Mouse (Mus musculus): ENCODE data around the gene Krt23.

Gene Krt23

DNA sequence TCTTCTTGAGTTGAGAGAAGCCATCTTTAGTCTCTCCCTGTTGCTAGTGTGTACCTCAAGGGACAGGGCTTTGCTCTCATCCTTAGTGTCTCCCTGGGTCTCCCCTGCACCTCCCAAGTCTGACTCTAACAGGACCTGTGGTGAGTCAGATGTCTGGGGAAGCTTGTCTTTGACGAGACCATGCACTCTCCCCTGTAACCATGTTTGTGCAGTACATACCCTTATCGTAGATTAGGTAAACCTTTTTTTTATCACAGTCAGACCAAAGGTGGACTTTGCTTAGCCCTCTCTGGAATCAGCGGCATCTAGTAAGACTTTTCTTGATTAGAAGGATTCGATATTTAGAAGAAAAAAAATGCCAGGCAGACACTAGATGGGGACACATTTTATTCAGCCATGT, 38.9 kb downstream of the Krt23 start:
- DNase-seq (ENCODE audit: low read depth in 1 of 2, low spot score in 2 of 2) = no peak

DNA sequence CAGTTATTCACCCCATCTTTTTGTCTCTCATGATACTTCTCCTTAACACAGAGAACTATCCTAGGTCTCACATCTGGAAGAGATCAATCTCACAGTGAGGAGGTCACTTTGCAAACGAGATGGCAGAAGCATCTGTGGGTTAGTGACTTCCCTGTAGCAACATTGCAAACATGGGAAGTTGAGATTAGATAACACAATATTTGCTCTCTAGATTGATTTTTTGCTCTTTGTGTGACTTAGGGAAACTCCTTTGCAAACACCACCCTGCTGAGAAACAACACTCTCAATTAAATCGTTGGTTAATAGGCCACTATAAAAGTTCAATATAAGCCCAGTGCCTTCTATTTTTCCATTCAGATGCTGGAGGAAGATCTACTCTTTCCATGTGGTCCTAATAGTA, 44.2 kb downstream of the Krt23 start:
- DNase-seq (ENCODE audit: low read depth in 1 of 2, low spot score in 2 of 2) = no peak

DNA sequence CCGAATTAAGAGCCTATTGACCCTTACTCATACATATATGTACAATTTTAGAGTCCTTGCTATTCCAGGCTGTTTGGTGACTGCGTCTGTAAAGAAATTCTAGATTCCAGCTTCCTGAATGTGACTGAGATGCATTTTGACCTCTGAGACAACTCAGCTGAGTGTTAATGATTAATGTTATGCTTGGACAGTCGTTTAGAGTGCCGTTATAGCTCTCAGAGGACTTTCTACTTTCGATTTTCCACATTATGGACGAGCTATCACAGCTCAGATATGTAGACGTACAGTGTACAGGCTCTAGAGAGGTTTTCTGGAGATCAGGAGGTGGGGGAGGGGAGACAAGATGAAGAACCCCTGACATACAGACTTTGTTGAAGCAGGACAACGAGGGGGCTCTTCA, 51.7 kb downstream of the Krt23 start:
- no peak for DNase-seq (ENCODE audit: low read depth in 1 of 2, low spot score in 2 of 2)

GRCm38 (mm10) chr11:99439465-99439864, 53.5 kb downstream of the Krt23 start:
- DNase-seq (ENCODE audit: low read depth in 1 of 2, low spot score in 2 of 2) = no peak

GRCm38 (mm10) chr11:99437972-99438371, 55.0 kb downstream of the Krt23 start, which contains the start of gene Krt20:
Gene Krt20 (minus strand): TSS chr11:99438150.
- no peak for DNase-seq (ENCODE audit: low read depth in 1 of 2, low spot score in 2 of 2)

DNA sequence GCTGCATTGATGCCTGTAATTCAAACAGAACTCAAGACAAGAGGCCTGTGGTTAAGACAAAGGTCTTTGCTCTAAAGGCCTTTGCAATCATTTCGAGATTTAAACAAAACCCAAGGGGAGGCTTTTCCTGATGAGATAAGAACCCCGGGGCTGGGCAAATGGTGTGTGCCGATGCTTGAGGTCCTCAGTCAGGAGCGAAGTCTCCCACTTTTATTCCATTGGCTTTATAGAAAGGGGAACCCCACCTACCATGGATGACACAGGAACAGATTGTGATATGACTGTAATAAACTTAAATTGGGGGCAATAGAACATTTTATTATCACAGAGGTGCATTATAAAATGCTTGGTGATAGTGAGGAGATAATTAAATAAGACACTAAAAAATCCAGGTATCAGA, 56.3 kb downstream of the Krt23 start:
- no peak for DNase-seq (ENCODE audit: low read depth in 1 of 2, low spot score in 2 of 2)

DNA sequence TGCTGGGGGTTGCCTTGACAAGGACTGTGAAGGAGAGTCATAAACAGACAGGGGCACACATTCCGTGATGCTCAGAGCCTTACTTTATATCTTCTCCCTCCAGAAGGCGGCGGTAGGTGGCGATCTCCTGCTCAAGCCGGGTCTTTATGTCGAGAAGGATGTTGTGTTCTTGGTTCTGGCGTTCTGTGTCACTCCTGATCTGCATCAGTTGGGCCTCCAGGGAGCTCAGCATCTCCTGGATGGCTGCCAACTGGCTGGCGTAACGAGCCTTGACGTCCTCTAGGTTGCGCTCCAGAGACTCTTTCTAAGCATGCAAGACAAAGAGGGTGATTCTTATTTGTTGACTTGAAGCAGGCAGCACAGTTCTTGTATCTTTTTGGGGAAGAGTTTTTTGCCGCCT, 62.3 kb downstream of the Krt23 start:
- DNase-seq (ENCODE audit: low read depth in 1 of 2, low spot score in 2 of 2) = no peak

Data from monocyte, adult 2 months (primary cell).